Mouse (Mus musculus) mouse trophoblast stem cell (cell line): ENCODE measurements around the gene Defb29.

Source experiments
- in situ Hi-C, 2 experiments: fragments of 300-500 bp; cut with MseI, MboI; formaldehyde crosslinking; loops; 2 replicates in 1 of 2; 3 replicates in 1 of 2; pipeline ENCODE4 v1.15.1; 2025

Defb29 gene

DNA sequence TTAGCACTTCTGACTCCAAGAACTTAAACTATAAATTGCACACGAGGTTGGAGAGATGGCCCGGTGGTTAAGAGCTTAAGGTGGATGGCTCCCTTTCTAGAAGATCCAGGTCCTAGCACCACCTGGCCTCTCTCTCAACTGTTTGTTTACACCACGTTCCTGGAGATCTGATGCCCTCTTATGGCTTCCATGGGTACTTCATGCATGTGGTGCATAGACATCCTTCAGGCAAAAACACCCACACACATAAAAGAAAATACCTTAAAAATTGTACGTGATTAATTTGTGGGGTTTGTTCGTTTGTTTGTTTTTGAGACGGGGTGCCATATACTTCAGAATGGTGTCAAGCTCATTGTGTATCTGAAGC lies 39.1 kb downstream of the Defb29 start:
- in situ Hi-C loops = no loop called here

DNA sequence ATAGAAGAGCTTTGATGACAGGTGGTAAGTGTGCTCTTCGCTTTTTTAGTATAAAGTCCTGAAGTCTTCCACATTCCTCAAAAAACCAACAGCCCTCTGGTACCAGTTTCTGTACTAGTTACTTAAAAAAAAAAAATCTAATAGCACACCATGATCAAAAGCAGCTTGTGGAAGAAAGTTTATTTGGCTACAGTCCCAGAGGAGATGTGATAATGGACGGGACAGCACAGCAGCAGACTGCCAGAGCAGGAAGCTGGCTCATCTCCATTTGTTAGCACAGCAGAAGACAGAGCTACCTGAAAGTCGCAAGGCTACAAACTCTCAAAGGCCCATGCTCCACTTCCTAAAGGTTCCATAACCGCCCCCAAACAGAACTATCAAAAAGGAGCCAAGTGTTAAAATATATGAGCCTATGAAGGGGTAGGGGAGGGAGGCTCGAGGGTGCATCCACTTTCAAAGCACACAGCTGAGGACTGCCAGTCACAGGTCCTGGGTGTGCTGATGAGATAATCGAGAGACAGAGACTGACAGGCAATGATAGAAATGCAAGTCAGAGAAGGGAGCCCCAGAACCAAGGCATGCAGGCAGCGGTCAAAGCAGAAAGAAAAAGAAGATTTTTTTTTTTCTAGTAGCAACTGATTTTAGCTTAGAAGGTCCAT lies 39.6 kb downstream of the Defb29 start:
- in situ Hi-C loops = no loop called here

DNA sequence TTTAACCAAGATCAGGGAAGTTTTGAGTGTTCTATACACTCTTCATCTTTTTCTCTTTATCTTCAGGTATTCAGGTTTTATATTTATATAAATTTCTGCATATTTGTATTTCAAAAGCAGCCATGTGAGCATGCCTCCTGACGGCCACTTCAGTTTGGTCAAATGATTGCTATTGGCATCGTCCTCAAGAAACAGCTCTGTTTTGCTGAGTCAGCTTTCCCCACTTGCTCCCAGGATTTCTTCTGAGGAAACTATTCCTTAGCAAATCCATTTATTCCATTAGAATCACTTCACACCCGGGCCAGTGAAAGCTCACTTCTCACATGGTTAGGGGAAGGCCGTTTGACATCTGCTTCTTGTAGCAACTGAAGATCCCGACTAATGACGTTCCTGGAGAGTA lies 41.9 kb downstream of the Defb29 start:
- in situ Hi-C loops = no loop called here

DNA sequence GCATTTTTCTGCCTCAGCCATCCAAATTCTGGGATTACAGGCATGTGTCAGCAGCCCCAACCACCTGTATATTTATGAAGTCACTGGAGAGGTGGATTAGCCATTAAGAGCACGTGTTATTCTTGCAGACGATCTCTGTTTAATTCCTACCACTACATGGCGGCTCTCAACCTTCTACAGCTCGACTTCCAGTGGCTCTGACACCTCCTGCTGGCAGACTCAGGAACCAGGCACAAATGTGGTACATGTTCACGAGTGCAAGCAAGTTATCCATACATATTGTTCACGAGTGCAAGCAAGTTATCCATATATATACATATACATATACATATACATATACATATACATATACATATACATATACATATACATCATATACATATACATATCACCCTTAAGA lies 46.7 kb downstream of the Defb29 start:
- in situ Hi-C loops = no loop called here

DNA sequence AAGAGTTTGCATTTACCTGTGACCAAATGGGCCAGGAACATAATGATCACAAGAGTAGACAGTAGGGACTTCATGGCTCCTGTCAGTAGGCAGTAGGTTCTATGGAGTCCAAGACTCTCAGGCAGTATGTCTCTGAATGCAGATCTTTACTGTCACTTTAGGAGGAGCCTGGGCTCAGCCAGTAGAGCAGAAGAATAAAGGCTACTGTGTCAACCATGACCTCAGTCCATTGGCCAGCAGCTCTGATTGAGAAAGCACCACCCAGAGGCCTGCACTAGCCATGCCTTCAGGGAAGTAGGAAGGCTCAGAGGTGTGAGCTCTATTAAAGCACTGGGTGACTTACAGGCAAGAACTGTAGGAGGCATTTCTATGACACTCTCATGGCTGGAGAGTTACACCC lies 49.9 kb downstream of the Defb29 start, which contains the start of gene Defb22:
Gene Defb22, minus strand, starts transcription at position 101 of the 400 bp plus-strand sequence.
- in situ Hi-C loops = no loop called here
